ENCODE assay signal across 16 mouse cellular contexts in genomic region chr16:70643630-70644264, GRCm38 (mm10).
A peak's percentile ranks its signal among the peaks of the same experiment; 100 is the strongest.
DNase-seq lines count a peak whose midpoint lies in the region; ATAC-seq and TF ChIP-seq lines count a peak whose summit lies in the region.
"Had no signal": no experiment of that assay in that cellular context is flagged by ENCODE, and none has a peak within 500 bp of the region (broad histone marks: within the 10 kb centered on the region; RNA-seq: fewer than 3 reads in every experiment).

No protein-coding gene starts in this region.

- no peaks in the 10 kb centered on the region for H3K4me1 ChIP-seq in embryonic facial prominence, embryonic 14.5 days (ENCODE audit: control insufficient read depth, insufficient read depth, low read length)
- no peaks in the 10 kb centered on the region for H3K4me1 ChIP-seq in embryonic facial prominence, embryonic 10.5 days
- H3K4me1 ChIP-seq in hindbrain, postnatal 0 days (ENCODE audit: insufficient read depth, low read length): no peaks in the 10 kb centered on the region
- no peaks in the 10 kb centered on the region for H3K4me1 ChIP-seq in hindbrain, embryonic 11.5 days (replicated peaks; ENCODE audit: control insufficient read depth, insufficient read depth, low read length)
- no peaks in the 10 kb centered on the region for H3K4me1 ChIP-seq in neural tube, embryonic 15.5 days
- no peaks in the 10 kb centered on the region for H3K4me1 ChIP-seq in stomach, postnatal 0 days (replicated peaks; ENCODE audit: control insufficient read depth, insufficient read depth)
- H3K4me1 ChIP-seq in thymus, adult 2 months (replicated peaks; ENCODE audit: control insufficient read depth, insufficient read depth, low read length): no peaks in the 10 kb centered on the region

- H3K9ac ChIP-seq in embryonic facial prominence, embryonic 14.5 days (ENCODE audit: low read depth, low read length): no peak overlapping the region
- no peak overlapping the region for H3K9ac ChIP-seq in hindbrain, postnatal 0 days (replicated peaks; ENCODE audit: low read length)
- H3K9ac ChIP-seq in hindbrain, embryonic 11.5 days (ENCODE audit: low read depth, low read length): no peak overlapping the region
- no peak overlapping the region for H3K9ac ChIP-seq in neural tube, embryonic 15.5 days (replicated peaks)
- no peak overlapping the region for H3K9ac ChIP-seq in stomach, postnatal 0 days (ENCODE audit: low read length)
- H3K9ac ChIP-seq: liver, postnatal 0 days had no signal

- H3K4me3 ChIP-seq in embryonic facial prominence, embryonic 14.5 days (ENCODE audit: low read depth, low read length): no peak overlapping the region
- H3K4me3 ChIP-seq in embryonic facial prominence, embryonic 10.5 days: no peak overlapping the region
- no peak overlapping the region for H3K4me3 ChIP-seq in hindbrain, postnatal 0 days (ENCODE audit: low read length)
- H3K4me3 ChIP-seq in hindbrain, embryonic 11.5 days (ENCODE audit: low read depth, low read length): no peak overlapping the region
- H3K4me3 ChIP-seq in neural tube, embryonic 15.5 days (replicated peaks): no peak overlapping the region
- no peak overlapping the region for H3K4me3 ChIP-seq in stomach, postnatal 0 days (ENCODE audit: low read depth, low read length)
- no peak overlapping the region for H3K4me3 ChIP-seq in thymus, adult 2 months (ENCODE audit: control insufficient read depth, insufficient read depth, low read length)
- H3K4me3 ChIP-seq: erythroblast, embryonic 14.5 days had no signal

- H3K36me3 ChIP-seq in embryonic facial prominence, embryonic 14.5 days (ENCODE audit: control insufficient read depth, insufficient read depth, low read length): no peaks in the 10 kb centered on the region
- H3K36me3 ChIP-seq in embryonic facial prominence, embryonic 10.5 days (replicated peaks): no peaks in the 10 kb centered on the region
- no peaks in the 10 kb centered on the region for H3K36me3 ChIP-seq in hindbrain, postnatal 0 days (ENCODE audit: insufficient read depth, low read length)
- H3K36me3 ChIP-seq in hindbrain, embryonic 11.5 days (ENCODE audit: control insufficient read depth, insufficient read depth, low read length): no peaks in the 10 kb centered on the region
- H3K36me3 ChIP-seq in neural tube, embryonic 15.5 days: no peaks in the 10 kb centered on the region
- H3K36me3 ChIP-seq in stomach, postnatal 0 days (ENCODE audit: control insufficient read depth, insufficient read depth, low read length): no peaks in the 10 kb centered on the region
- H3K36me3 ChIP-seq in thymus, adult 2 months (ENCODE audit: control insufficient read depth, insufficient read depth, low read length): no peaks in the 10 kb centered on the region

- no peak for TF ChIP-seq EP300 in stomach, postnatal 0 days (optimal IDR thresholded peaks at IDR 0.05)

- H3K27me3 ChIP-seq in embryonic facial prominence, embryonic 14.5 days (replicated peaks; ENCODE audit: control insufficient read depth, insufficient read depth, low read length): no peaks in the 10 kb centered on the region
- no peaks in the 10 kb centered on the region for H3K27me3 ChIP-seq in embryonic facial prominence, embryonic 10.5 days (replicated peaks; ENCODE audit: low read depth, poor library complexity, severe bottlenecking)
- no peaks in the 10 kb centered on the region for H3K27me3 ChIP-seq in hindbrain, postnatal 0 days (ENCODE audit: insufficient read depth, low read length)
- no peaks in the 10 kb centered on the region for H3K27me3 ChIP-seq in hindbrain, embryonic 11.5 days (ENCODE audit: control insufficient read depth, insufficient read depth, low read length)
- H3K27me3 ChIP-seq in neural tube, embryonic 15.5 days (replicated peaks): no peaks in the 10 kb centered on the region
- H3K27me3 ChIP-seq in stomach, postnatal 0 days (ENCODE audit: control insufficient read depth, insufficient read depth, low read length): no peaks in the 10 kb centered on the region
- H3K27me3 ChIP-seq in thymus, adult 2 months (ENCODE audit: control insufficient read depth, insufficient read depth, low read length): no peaks in the 10 kb centered on the region

- H3K4me2 ChIP-seq in embryonic facial prominence, embryonic 14.5 days (ENCODE audit: low read depth, low read length): no peak overlapping the region
- peak overlapping the region; percentile 19; the same call in 1 of the 2 replicates for H3K4me2 ChIP-seq in hindbrain, postnatal 0 days (ENCODE audit: low read depth, low read length)
- no peak overlapping the region for H3K4me2 ChIP-seq in hindbrain, embryonic 11.5 days (replicated peaks; ENCODE audit: low read depth, low read length)
- H3K4me2 ChIP-seq in neural tube, embryonic 15.5 days: no peak overlapping the region
- 0 out of 2 replicates have a peak overlapping the region, but pooled peaks have one; percentile 17 for H3K4me2 ChIP-seq in stomach, postnatal 0 days (replicated peaks; ENCODE audit: low read depth)

- ATAC-seq in embryonic facial prominence, embryonic 14.5 days (ENCODE audit: low read depth): no peak
- ATAC-seq in hindbrain, postnatal 0 days: 0 out of 2 replicates have a peak, but pooled peaks have one; percentile 71
- no peak for ATAC-seq in hindbrain, embryonic 11.5 days (ENCODE audit: low FRiP score)
- no peak for ATAC-seq in neural tube, embryonic 15.5 days (ENCODE audit: low FRiP score)
- ATAC-seq in stomach, postnatal 0 days (ENCODE audit: low FRiP score, low TSS enrichment): no peak
- ATAC-seq: intestine, postnatal 0 days; liver, postnatal 0 days had no signal

- TF ChIP-seq POLR2A in thymus, adult 2 months (IDR thresholded peaks at IDR 0.05; ENCODE audit: control insufficient read depth, extremely low read depth, insufficient read depth, low read length, poor library complexity): no peak

- peak; percentile 15 for DNase-seq in embryonic facial prominence, embryonic 14.5 days (ENCODE audit: low spot score)
- no peak for DNase-seq in embryonic facial prominence, embryonic 10.5 days (ENCODE audit: low spot score)
- DNase-seq in hindbrain, postnatal 0 days (ENCODE audit: low spot score): peak; percentile 28
- no peak for DNase-seq in hindbrain, embryonic 11.5 days (ENCODE audit: low spot score)
- no peak for DNase-seq in neural tube, embryonic 10.5 days (ENCODE audit: extremely low spot score, low spot score)
- no peak for DNase-seq in stomach, postnatal 0 days (ENCODE audit: low spot score)
- no peak for DNase-seq in thymus, adult 2 months
- DNase-seq: cerebellum, adult 18-20 months; embryo, embryonic 11 days; kidney, postnatal 36 days; liver, postnatal 0 days; retina, postnatal 1 day; thymus, postnatal 4 days had no signal

- H3K9me3 ChIP-seq in embryonic facial prominence, embryonic 14.5 days (ENCODE audit: control insufficient read depth, low read length): no peaks in the 10 kb centered on the region
- H3K9me3 ChIP-seq in embryonic facial prominence, embryonic 10.5 days: no peaks in the 10 kb centered on the region
- H3K9me3 ChIP-seq in hindbrain, postnatal 0 days (ENCODE audit: low read length): no peaks in the 10 kb centered on the region
- H3K9me3 ChIP-seq in hindbrain, embryonic 11.5 days (ENCODE audit: control insufficient read depth, low read length): no peaks in the 10 kb centered on the region
- H3K9me3 ChIP-seq in neural tube, embryonic 15.5 days (replicated peaks): no peaks in the 10 kb centered on the region
- H3K9me3 ChIP-seq in stomach, postnatal 0 days (ENCODE audit: control insufficient read depth, low read length): no peaks in the 10 kb centered on the region

- WGBS in embryonic facial prominence, embryonic 14.5 days: 69% methylated on average over 9 of the region's 9 CpGs
- WGBS in embryonic facial prominence, embryonic 10.5 days: 85% methylated on average over 9 of the region's 9 CpGs
- 55% methylated on average over 9 of the region's 9 CpGs for WGBS in hindbrain, postnatal 0 days
- WGBS in hindbrain, embryonic 11.5 days: 89% methylated on average over 9 of the region's 9 CpGs
- WGBS in neural tube, embryonic 15.5 days: 77% methylated on average over 9 of the region's 9 CpGs
- 57% methylated on average over 9 of the region's 9 CpGs for whole genome bisulfite sequencing in stomach, postnatal 0 days
- 88% methylated on average over 9 of the region's 9 CpGs for WGBS in thymus, adult 2 months

- no peak overlapping the region for H3K27ac ChIP-seq in embryonic facial prominence, embryonic 14.5 days (replicated peaks; ENCODE audit: low read depth, low read length)
- H3K27ac ChIP-seq in embryonic facial prominence, embryonic 10.5 days (replicated peaks): no peak overlapping the region
- H3K27ac ChIP-seq in hindbrain, postnatal 0 days: no peak overlapping the region
- H3K27ac ChIP-seq in hindbrain, embryonic 11.5 days (ENCODE audit: low read depth, low read length): no peak overlapping the region
- H3K27ac ChIP-seq in neural tube, embryonic 15.5 days (replicated peaks): 0 out of 2 replicates have a peak overlapping the region, but pooled peaks have one; percentile 2
- H3K27ac ChIP-seq in stomach, postnatal 0 days (replicated peaks): no peak overlapping the region
- no peak overlapping the region for H3K27ac ChIP-seq in thymus, adult 2 months (ENCODE audit: control insufficient read depth, insufficient read depth, low read length)

- TF ChIP-seq CTCF in hindbrain, postnatal 0 days (IDR thresholded peaks at IDR 0.05; ENCODE audit: low read depth): no peak
- TF ChIP-seq CTCF in stomach, postnatal 0 days (IDR thresholded peaks at IDR 0.05; ENCODE audit: low read depth): no peak
- TF ChIP-seq CTCF in thymus, adult 2 months (IDR thresholded peaks at IDR 0.05; ENCODE audit: borderline replicate concordance, control insufficient read depth, extremely low read depth, insufficient read depth, low read length, poor library complexity): no peak

Comparison
In these comparisons a context has a peak if more than half of its experiments do, and no peak if none do; other contexts are left out.
1. DNase-seq: peak in embryonic facial prominence, embryonic 14.5 days (single experiment) and hindbrain, postnatal 0 days (single experiment); none in embryonic facial prominence, embryonic 10.5 days (single experiment), hindbrain, embryonic 11.5 days (single experiment), neural tube, embryonic 10.5 days (single experiment), stomach, postnatal 0 days (single experiment) and thymus, adult 2 months (single experiment).
2. H3K4me2 ChIP-seq: peak in hindbrain, postnatal 0 days (single experiment) and stomach, postnatal 0 days (single experiment); none in embryonic facial prominence, embryonic 14.5 days (single experiment), hindbrain, embryonic 11.5 days (single experiment) and neural tube, embryonic 15.5 days (single experiment).